Mouse (Mus musculus) spleen, adult 10 weeks (tissue): ENCODE data around the gene 2010300C02Rik. TPM values are rescaled to one million over a fixed set of nuclear protein-coding genes. Genes with fewer than 3 reads are reported as not detected.

Source experiments
- polyA plus RNA-seq: library from polyadenylated mRNA; stranded (reverse); fragments of 350-450 nt; fragmentation: Illumina TruSeq; extraction: RNeasy Lipid Tissue Mini Kit (QIAGEN cat#74804); gene quantifications from one replicate; pipeline ENCODE4 v1.2.3, GENCODE M21; 2015; ENCODE audit warnings: low replicate concordance; ENCODE audit not compliant: insufficient read depth

2010300C02Rik gene
- polyA plus RNA-seq, result 0.39 TPM

GRCm38 (mm10) chr1:37719761-37720640 lies at the start of gene 2010300C02Rik:
TSS of gene 2010300C02Rik (minus strand) at chr1:37720085.

Other genes with a start within 250 kb of the 2010300C02Rik start
- 53.3 TPM for gene Mgat4a, start 179.1 kb downstream of the 2010300C02Rik start, polyA plus RNA-seq
- 10.7 TPM for gene Tsga10, start 146.3 kb upstream of the 2010300C02Rik start, polyA plus RNA-seq
- gene Lipt1, start 151.7 kb upstream of the 2010300C02Rik start, polyA plus RNA-seq, result 4.3 TPM
- gene Mitd1, start 170.3 kb upstream of the 2010300C02Rik start, polyA plus RNA-seq, result 70.4 TPM
- gene Mrpl30, start 170.4 kb upstream of the 2010300C02Rik start, polyA plus RNA-seq, result 183 TPM
- not detected for gene Lyg2, start 196.4 kb upstream of the 2010300C02Rik start, polyA plus RNA-seq
- gene Lyg1, start 237.7 kb upstream of the 2010300C02Rik start, polyA plus RNA-seq, result not detected